Mouse (Mus musculus) stomach, embryonic 15.5 days (tissue): ENCODE measurements around the gene Eme1. TPM values are rescaled to one million over a fixed set of nuclear protein-coding genes. Genes with fewer than 3 reads are reported as not detected.

Experiments
- polyA plus RNA-seq: library from polyadenylated mRNA; unstranded; fragments of >200 nt; fragmentation: Nextera tagmentation; extraction: Ambion mirVana; gene quantifications from 2 replicates; pipeline ENCODE4 v1.2.1, GENCODE M21; 2015

Eme1 gene
- polyA plus RNA-seq, 1 experiment from 2014 or later: 17.6 TPM

Other genes with a start within 250 kb of the Eme1 start
- 7.8 and 8.3 TPM in 2 replicates for gene Cacna1g, start 179.8 kb downstream of the Eme1 start, polyA plus RNA-seq
- 0.17 and 0.45 TPM in 2 replicates for gene Spata20, start 167.8 kb downstream of the Eme1 start, polyA plus RNA-seq
- gene Epn3, start 154.0 kb downstream of the Eme1 start, polyA plus RNA-seq: 12.0 and 12.4 TPM in 2 replicates
- 1.9 and 2.7 TPM in 2 replicates for gene Mycbpap, start 132.2 kb downstream of the Eme1 start, polyA plus RNA-seq
- gene Rsad1, start 104.7 kb downstream of the Eme1 start, polyA plus RNA-seq: 3.5 and 4.0 TPM in 2 replicates
- gene Chad, start 88.9 kb downstream of the Eme1 start, polyA plus RNA-seq: 7.3 and 7.7 TPM in 2 replicates
- 4.4 and 6.4 TPM in 2 replicates for gene Acsf2, start 52.1 kb downstream of the Eme1 start, polyA plus RNA-seq
- gene Lrrc59, start 24.2 kb downstream of the Eme1 start, polyA plus RNA-seq: 223 and 264 TPM in 2 replicates
- gene Mrpl27, start 197 bp downstream of the Eme1 start, polyA plus RNA-seq: 136 and 150 TPM in 2 replicates
- gene Xylt2, start 23.6 kb upstream of the Eme1 start, polyA plus RNA-seq: 19.3 and 20.3 TPM in 2 replicates
- 0.74 and 1.2 TPM in 2 replicates for gene Gm11541, start 50.5 kb upstream of the Eme1 start, polyA plus RNA-seq
- 0.42 TPM in 1 of 2 replicates, not detected in the other for gene Cdc34b, start 87.8 kb upstream of the Eme1 start, polyA plus RNA-seq
- not detected in 2 replicates for gene Tmem92, start 128.7 kb upstream of the Eme1 start, polyA plus RNA-seq